Mouse (Mus musculus) cerebellum, postnatal 4 days (tissue): ENCODE data around the gene 1700092M07Rik.
"Not testable (repeated sequence)": the region's sequence is repeated elsewhere in the genome, so short reads cannot be mapped to it uniquely, and the experiment has no call there.

Experiments used
- DNase-seq, 2 experiments: peaks; one replicate each; pipeline ENCODE4 v3.0.0; 2022; ENCODE audit warnings: low spot score in 2 of 2, mixed read lengths in 1 of 2

1700092M07Rik gene

DNA sequence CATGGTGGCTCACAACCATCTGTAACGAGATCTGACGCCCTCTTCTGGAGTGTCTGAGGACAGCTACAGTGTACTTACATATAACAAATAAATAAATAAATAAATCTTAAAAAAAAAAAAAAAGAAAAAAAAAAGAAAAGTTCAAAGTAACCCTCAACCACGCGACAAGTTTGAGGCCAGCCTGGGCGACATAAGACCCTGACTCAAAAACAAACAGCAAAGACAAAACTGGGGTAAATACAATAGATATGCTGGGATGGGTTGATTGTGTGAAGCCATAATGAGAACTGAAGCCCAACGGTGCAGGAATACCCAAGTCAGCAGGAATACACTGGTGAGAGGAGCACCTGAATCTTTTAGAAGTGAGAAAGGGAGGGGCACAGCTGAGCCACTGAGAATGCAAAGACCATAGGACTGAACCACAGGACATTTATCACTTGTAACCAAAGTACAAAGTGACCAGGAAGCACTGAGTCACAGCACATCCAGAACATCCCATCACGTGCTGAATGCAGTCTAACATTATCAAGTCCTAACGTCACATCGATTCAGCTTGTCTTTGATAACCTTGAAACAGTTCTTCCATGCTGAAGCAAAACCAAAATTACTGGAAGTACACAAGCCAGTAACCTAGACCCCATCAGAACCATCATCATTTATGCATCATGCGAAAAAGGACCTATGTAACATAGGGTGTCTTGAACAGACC, 23.6 kb upstream of the 1700092M07Rik start:
- no peak for DNase-seq

DNA sequence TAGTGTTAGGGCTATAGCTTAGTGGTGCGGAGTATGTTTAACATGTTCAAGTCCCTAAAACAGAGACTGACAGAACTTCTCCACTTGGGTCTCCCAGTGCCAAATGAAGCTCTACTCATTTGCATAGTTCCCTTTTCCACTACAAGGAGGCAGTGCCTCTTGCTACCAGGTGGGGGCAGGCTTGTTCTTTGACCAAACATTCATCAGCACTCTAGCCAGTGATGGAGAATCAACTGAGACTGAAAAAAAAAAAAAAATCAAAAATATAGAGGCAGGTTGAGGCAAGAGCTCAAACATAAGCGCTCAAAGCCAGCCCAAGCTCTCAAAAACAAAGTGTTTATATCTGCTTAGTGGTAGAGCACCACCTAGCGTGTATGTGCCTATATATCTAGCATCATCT, 22.2 kb upstream of the 1700092M07Rik start:
- DNase-seq = peak in 1 of 2 experiments; percentile 37

DNA sequence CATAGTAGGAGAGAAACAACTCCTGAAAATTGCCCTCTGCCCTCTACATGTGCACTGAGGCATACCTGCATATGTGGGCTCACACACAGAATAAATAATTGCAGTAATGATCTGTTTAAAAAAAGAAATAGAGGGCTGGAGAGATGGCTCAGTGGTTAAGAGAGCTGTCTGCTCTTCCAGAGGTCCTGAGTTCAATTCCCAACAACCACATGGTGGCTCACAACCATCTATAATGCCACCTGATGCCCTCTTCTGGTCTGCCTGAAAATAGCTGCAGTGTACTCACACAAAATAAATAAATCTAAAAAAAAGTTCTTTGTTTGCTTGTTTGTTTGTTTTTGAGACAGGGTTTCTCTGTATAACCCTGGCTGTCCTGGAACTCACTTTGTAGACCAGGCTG, 21.5 kb upstream of the 1700092M07Rik start:
- not testable (repeated sequence) for DNase-seq

DNA sequence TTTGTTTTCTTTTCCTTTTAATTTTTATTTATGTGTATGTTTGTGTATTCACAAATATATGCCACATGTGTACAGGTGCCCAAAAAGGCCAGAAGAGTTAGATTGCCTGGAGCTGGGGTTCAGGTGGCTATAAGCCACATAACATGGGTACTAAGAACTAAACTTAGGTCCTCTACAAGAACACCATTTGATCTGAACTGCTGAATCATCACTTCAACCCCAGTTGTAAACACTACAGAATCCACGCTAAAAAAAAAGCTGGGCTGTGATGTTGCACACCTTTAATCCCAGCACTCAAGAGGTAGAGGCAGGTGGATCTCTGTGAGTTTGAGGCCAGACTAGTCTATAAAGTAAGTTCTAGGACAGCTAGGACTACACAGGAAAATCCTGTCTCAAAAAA, 19.1 kb upstream of the 1700092M07Rik start:
- no peak for DNase-seq

DNA sequence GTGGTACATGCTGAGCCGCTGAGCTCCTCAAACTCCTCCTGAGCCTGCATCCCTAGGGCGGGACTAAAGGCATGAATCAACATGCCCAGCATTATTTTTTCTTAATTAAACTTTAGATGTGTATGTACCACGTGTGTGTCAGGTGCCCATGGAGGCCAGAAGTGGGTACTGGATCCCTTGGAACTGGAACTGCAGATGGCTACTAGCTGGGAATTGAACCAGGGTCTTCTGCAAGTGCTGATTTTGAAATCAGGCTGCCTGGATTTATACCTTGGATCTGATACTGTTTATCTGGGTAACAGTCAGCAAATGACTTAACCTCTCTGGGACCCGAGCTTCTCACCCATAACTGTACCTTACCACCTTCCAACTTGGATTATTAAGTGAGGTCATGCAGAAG, 18.5 kb upstream of the 1700092M07Rik start:
- no peak for DNase-seq

DNA sequence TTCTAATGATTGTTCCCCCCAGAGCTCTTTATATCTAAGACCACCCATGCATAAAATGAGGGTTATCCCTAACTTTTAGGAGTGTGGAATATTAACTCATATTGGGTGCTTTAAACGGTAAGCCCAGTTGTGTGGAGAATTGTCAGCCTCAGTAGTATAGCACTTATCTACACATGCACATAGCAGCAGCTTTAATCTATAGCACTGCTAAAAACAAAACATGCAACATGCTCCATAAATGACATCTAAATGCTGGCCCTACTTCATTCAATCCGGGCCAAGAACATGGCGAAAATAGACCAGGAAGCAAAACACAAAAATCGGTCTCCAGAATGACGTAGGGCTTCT, 18.0 kb upstream of the 1700092M07Rik start:
- no peak for DNase-seq

GRCm38 (mm10) chr19:8722907-8723573, 17.5 kb upstream of the 1700092M07Rik start, which contains the start of gene Slc3a2:
Gene Slc3a2 (minus strand): TSS chr19:8723369.
- peak; percentile 79 to 93 for DNase-seq

DNA sequence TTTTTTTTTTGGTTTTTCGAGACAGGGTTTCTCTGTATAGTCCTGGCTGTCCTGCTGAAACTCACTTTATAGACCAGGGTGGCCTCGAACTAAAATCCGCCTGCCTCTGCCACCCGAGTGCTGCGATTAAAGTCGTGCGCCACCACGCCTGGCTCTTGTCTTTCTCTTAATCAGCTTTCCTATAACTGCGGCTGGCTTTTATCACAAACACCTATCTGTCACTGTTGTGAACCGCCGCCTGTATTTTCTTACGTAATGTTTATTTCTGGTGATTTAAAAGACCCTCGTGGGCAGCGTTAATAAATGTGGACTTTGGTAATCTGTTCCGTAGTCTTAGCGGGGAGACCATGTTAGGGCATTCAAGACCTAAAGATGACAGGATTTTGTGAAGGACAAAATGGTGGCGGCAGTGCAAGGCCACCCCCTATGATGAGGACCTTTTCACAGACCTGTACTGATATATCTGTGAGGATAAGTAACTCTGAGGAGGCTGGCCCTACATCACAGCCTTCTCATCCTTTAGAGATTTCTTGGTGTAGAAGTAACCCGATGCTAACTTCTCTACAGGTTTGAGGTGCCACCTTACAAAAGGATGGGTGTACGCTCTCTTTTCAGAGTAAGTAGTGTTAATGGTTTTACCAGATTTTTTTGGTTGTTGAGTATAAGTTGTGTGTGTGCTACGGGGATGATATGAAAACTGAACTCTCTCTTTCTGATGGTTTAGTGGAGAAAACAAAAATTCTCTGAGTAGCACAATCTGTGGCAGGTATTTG, 16.8 kb upstream of the 1700092M07Rik start:
- DNase-seq = no peak

GRCm38 (mm10) chr19:8724392-8724791, 16.1 kb upstream of the 1700092M07Rik start:
- DNase-seq = no peak

DNA sequence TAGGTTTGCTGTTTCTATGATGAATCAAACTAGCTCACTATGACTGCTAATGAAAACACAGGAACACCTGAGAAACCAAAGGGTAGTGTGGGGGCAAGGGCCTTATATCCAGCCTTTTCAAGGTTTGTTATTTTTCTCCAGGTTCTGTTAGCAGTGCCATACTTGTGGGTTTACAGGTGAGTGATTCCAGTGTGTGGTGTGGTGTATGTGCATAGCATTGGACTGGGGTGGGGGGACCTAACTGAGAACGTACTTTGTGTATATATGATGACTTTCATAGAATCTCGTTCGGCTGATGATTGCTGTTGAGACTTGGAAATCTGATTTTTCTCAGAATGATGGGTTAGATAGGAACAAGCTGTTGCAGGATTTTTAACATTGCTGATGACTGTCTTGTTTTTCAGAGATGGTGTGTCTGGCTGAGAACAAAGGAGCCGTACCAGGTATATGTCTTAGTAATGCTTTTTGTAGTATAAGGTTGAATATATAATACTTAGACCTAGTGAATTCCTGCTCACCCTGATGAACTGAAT, 15.4 kb upstream of the 1700092M07Rik start:
- DNase-seq = no peak

- DNase-seq = no peak
Observed at GRCm38 (mm10) chr19:8726609-8727390, 13.7 kb upstream of the 1700092M07Rik start.

DNA sequence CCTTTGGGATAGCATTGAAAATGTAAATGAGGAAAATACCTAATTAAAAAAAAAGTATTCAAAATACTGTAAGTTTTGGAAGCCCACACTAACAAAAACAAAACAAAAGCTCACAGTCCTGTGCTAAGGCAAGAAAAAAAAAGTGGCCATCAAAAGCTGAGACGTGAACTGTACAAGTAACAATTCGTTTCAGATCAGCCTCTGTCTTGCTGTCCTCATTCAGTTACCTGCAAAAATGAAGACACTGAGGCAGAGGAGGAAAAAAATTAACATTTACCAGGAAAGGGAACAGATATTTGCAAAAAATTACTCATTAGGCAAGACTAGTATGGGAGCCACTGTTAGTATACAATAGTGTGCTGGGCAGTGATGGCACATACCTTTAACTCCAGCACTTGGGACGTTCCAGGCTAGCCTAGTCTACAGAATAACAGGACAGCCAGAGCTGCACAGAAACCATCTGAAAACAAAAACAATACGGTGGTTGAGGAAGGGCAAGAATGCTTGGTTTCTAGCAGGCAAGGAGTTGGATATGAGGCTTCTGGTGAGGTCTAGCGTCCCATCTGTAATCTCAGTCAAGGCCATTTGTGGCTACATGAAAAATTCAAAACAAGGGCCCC, 12.9 kb upstream of the 1700092M07Rik start:
- no peak for DNase-seq

DNA sequence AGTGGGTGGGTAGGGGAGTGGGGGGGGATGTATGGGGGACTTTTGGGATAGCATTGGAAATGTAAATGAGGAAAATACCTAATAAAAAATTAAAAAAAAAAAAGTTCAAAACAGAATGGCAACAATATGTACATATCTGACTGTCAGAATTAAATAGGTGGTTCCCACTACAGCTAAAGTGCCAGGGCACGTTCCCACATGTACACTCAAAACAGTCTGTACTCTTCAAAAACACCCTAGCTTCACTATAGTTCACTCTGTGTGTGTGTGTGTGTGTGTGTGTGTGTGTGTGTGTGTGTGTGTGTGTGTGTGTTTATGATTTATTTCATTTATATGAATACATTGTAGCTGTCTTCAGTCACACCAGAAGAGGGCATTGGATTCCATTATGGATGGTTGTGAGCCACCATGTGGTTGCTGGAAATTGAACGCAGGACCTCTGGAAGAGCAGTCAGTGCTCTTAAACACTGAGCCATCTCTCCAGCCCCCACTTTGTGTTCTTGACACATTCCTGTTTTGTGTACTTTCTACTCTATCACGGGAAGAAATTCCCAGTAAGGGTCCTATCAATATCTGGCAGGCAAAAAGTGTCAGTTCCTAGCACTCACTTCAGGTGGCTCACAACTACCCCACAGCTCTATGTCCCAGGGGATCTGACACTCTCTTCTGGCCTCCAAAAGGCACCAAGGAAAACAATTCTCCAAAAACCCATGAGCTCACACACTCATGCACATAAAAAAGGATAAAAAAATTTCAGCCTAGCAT, 12.0 kb upstream of the 1700092M07Rik start:
- DNase-seq = not testable (repeated sequence)

DNA sequence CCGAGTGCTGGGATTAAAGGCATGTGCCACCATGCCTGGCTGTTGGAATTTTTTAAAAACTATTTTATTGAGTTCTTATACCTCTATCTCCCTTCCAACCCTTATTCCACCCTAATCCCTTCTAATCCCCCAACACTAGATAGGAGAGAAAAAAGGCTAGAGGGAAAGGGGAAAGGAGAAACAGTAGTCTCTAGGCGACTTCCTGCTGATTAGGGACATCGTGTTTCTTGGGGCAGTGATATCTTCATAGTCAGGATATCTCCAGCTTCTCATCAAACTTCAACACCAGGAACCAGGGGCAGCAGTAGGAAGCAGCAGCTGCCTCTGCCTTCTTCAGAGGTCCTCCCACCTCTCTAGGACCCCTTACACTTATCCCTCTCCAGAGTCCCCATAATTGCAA, 6.2 kb upstream of the 1700092M07Rik start:
- no peak for DNase-seq

DNA sequence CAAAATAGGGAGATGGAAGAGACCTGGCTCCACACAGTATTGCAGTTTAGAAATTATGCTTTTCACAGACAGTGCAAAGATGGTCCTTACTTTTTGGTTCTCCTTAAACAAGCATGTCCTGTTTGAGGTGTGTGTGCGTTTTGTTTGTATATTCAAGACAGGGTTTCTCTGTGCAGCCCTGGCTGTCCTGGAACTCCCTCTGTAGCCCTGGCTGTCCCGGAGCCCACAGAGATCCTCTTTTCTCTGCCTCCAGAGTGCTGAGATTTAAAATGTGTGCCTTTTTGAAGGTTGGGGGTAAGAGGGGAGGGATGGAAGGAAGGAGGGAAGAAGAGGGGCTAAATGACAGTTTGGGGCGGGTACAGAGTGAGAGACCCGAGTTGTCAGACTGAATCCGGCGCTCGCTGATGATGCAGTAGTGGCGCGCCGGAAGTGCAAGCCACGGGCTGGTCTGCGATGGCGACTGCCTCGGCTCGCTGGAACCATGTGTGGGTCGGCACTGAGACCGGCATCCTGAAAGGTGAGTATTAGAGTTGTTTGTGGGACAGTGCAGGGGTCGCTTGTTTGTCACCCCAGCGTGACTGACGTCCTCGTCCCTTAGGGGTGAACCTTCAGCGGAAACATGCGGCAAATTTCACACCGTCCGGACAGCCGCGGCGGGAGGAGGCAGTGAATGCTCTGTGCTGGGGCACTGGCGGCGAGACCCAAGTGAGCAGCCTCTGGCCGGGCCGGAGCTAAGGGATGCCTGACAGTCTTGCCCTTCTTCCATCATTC, 4.9 kb upstream of the 1700092M07Rik start, which contains the start of gene Wdr74:
Wdr74 (plus strand) TSS at position 439 of the 771 bp plus-strand sequence.
- peak; percentile 86 to 96 for DNase-seq

- DNase-seq = no peak
Observed at GRCm38 (mm10) chr19:8736160-8736467, 4.4 kb upstream of the 1700092M07Rik start.

GRCm38 (mm10) chr19:8738911-8739310, 1.6 kb upstream of the 1700092M07Rik start:
- no peak for DNase-seq

GRCm38 (mm10) chr19:8739646-8740045, 872 bp upstream of the 1700092M07Rik start:
- DNase-seq = no peak

DNA sequence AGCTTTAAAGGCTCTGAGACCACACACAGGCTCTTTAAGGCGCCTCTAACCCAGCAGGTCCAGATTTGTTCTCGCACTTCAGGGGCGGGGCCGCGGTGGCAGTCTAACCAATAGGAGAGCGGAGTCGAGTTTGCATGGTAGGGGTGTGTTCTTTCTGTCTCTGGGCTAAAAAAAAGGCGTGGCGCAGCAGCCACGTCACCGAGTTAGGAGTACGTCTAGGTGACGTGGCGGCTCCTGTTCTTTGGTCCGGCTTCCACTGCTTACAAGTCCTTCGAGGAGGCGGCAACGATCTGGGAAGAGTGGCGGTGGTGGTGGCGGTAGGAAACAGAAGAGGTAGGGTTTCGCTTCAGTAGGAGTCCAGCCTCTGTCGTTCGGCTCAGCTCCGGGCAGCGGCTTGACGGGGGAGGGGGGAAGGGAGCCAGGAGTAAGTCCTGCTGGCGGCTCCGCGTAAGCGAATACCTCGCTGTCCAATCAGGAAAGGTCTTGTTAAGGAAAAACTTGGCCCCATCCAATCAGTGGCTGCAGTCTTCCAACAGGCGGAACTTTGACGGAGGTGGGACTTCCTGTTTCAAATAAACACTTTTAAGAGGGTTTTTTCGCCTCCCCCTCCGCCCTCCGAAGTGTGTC, 838 bp downstream of the 1700092M07Rik start, which contains the start of gene Stx5a:
Stx5a (plus strand) TSS at position 171 of the 627 bp plus-strand sequence.
- DNase-seq = peak; percentile 81 to 89
